Mouse (Mus musculus): Measurements from ENCODE around the gene Gsg1l. TPM values are rescaled to one million over a fixed set of nuclear protein-coding genes. Genes with fewer than 3 reads are reported as not detected.

The Gsg1l gene
- polyA plus RNA-seq, 1 experiment from 2014 or later = 3.2 TPM

- H3K4me1 ChIP-seq = peaks cover 7% of the 10 kb centered on the region; the same call in 1 of the 2 replicates
- 54% methylated on average over 8 of the region's 8 CpGs for WGBS
- no peaks in the 10 kb centered on the region for H3K9me3 ChIP-seq
- no peak overlapping the region for H3K4me3 ChIP-seq
- peak; percentile 52; the same call in 1 of the 2 replicates for ATAC-seq (ENCODE audit: borderline replicate concordance, extremely low read depth, low FRiP score, low TSS enrichment)
- no peaks in the 10 kb centered on the region for H3K27me3 ChIP-seq
- H3K9ac ChIP-seq = no peak overlapping the region
- no peaks in the 10 kb centered on the region for H3K36me3 ChIP-seq
- H3K27ac ChIP-seq = no peak overlapping the region
- H3K4me2 ChIP-seq = no peak overlapping the region
Measured at GRCm38 (mm10) chr7:125945915-125946314, 136.3 kb downstream of the Gsg1l start.

GRCm38 (mm10) chr7:125944631-125945030 is 137.6 kb downstream of the Gsg1l start:
- no peak for ATAC-seq (ENCODE audit: borderline replicate concordance, extremely low read depth, low FRiP score, low TSS enrichment)
- Histone ChIP-seq H3K4me1 (peaks cover 7% of the 10 kb centered on the region; the same call in 1 of the 2 replicates), H3K9me3 (no peaks in the 10 kb centered on the region), H3K27me3 (no peaks in the 10 kb centered on the region), H3K4me3 (no peak overlapping the region), H3K36me3 (no peaks in the 10 kb centered on the region), H3K4me2 (no peak overlapping the region), H3K27ac (no peak overlapping the region), H3K9ac (no peak overlapping the region)
- WGBS = 77% methylated on average over 5 of the region's 5 CpGs

- H3K9me3 ChIP-seq = no peaks in the 10 kb centered on the region
Measured at GRCm38 (mm10) chr7:125943511-125943910, 138.7 kb downstream of the Gsg1l start.

GRCm38 (mm10) chr7:125942365-125943090 is 139.7 kb downstream of the Gsg1l start:
- ATAC-seq (ENCODE audit: borderline replicate concordance, extremely low read depth, low FRiP score, low TSS enrichment) = no peak
- H3K27me3 ChIP-seq = no peaks in the 10 kb centered on the region
- 72% methylated on average over 6 of the region's 6 CpGs for whole genome bisulfite sequencing

More at GRCm38 (mm10) chr7:125943511-125943910, 138.7 kb downstream of the Gsg1l start:
- no peaks in the 10 kb centered on the region for H3K27me3 ChIP-seq
- no peak overlapping the region for H3K4me2 ChIP-seq
- H3K27ac ChIP-seq = no peak overlapping the region
- H3K4me3 ChIP-seq = no peak overlapping the region
- 89% methylated on average over 4 of the region's 4 CpGs for WGBS
- no peak for ATAC-seq (ENCODE audit: borderline replicate concordance, extremely low read depth, low FRiP score, low TSS enrichment)
- peaks cover 7% of the 10 kb centered on the region; the same call in 1 of the 2 replicates for H3K4me1 ChIP-seq
- no peak overlapping the region for H3K9ac ChIP-seq
- no peaks in the 10 kb centered on the region for H3K36me3 ChIP-seq

GRCm38 (mm10) chr7:125934319-125934718 is 147.9 kb downstream of the Gsg1l start:
- WGBS = 48% methylated on average over 2 of the region's 2 CpGs
- Histone ChIP-seq H3K27ac (no peak overlapping the region), H3K9ac (no peak overlapping the region), H3K4me3 (no peak overlapping the region), H3K36me3 (no peaks in the 10 kb centered on the region), H3K4me1 (peaks cover 16% of the 10 kb centered on the region), H3K4me2 (no peak overlapping the region), H3K9me3 (no peaks in the 10 kb centered on the region), H3K27me3 (no peaks in the 10 kb centered on the region)
- no peak for ATAC-seq (ENCODE audit: borderline replicate concordance, extremely low read depth, low FRiP score, low TSS enrichment)

More at GRCm38 (mm10) chr7:125942365-125943090, 139.7 kb downstream of the Gsg1l start:
- no peak overlapping the region for H3K27ac ChIP-seq
- no peak overlapping the region for H3K9ac ChIP-seq
- no peak overlapping the region for H3K4me3 ChIP-seq
- H3K4me1 ChIP-seq = peaks cover 7% of the 10 kb centered on the region; the same call in 1 of the 2 replicates
- no peaks in the 10 kb centered on the region for H3K36me3 ChIP-seq
- no peaks in the 10 kb centered on the region for H3K9me3 ChIP-seq
- H3K4me2 ChIP-seq = no peak overlapping the region

- Histone ChIP-seq H3K27ac (no peak overlapping the region), H3K9me3 (no peaks in the 10 kb centered on the region), H3K9ac (no peak overlapping the region), H3K4me2 (no peak overlapping the region), H3K4me3 (no peak overlapping the region), H3K4me1 (peaks cover 16% of the 10 kb centered on the region), H3K36me3 (no peaks in the 10 kb centered on the region), H3K27me3 (no peaks in the 10 kb centered on the region)
- ATAC-seq (ENCODE audit: borderline replicate concordance, extremely low read depth, low FRiP score, low TSS enrichment) = 0 out of 2 replicates have a peak, but pooled peaks have one; percentile 24
- 23% methylated on average over 16 of the region's 16 CpGs for WGBS
Measured at GRCm38 (mm10) chr7:125933356-125934244, 148.6 kb downstream of the Gsg1l start.

GRCm38 (mm10) chr7:125931602-125932001 is 150.6 kb downstream of the Gsg1l start:
- Histone ChIP-seq H3K27me3 (no peaks in the 10 kb centered on the region), H3K9me3 (no peaks in the 10 kb centered on the region), H3K9ac (no peak overlapping the region), H3K4me1 (peaks cover 16% of the 10 kb centered on the region), H3K27ac (no peak overlapping the region), H3K4me2 (no peak overlapping the region), H3K36me3 (no peaks in the 10 kb centered on the region), H3K4me3 (no peak overlapping the region)
- ATAC-seq (ENCODE audit: borderline replicate concordance, extremely low read depth, low FRiP score, low TSS enrichment) = no peak
- WGBS = 32% methylated on average over 5 of the region's 5 CpGs

- no peak for ATAC-seq (ENCODE audit: borderline replicate concordance, extremely low read depth, low FRiP score, low TSS enrichment)
- Histone ChIP-seq H3K36me3 (no peaks in the 10 kb centered on the region), H3K9me3 (no peaks in the 10 kb centered on the region), H3K27me3 (no peaks in the 10 kb centered on the region), H3K27ac (no peak overlapping the region), H3K4me2 (no peak overlapping the region), H3K4me1 (no peaks in the 10 kb centered on the region), H3K9ac (no peak overlapping the region), H3K4me3 (no peak overlapping the region)
- 69% methylated on average over 5 of the region's 5 CpGs for WGBS
Measured at GRCm38 (mm10) chr7:125924044-125924443, 158.2 kb downstream of the Gsg1l start.

- no peak overlapping the region for H3K4me2 ChIP-seq
- ATAC-seq (ENCODE audit: borderline replicate concordance, extremely low read depth, low FRiP score, low TSS enrichment) = no peak
- no peak overlapping the region for H3K27ac ChIP-seq
- H3K9ac ChIP-seq = no peak overlapping the region
- no peaks in the 10 kb centered on the region for H3K36me3 ChIP-seq
- WGBS = 68% methylated on average over 5 of the region's 5 CpGs
- H3K4me3 ChIP-seq = no peak overlapping the region
- no peaks in the 10 kb centered on the region for H3K27me3 ChIP-seq
- H3K9me3 ChIP-seq = no peaks in the 10 kb centered on the region
- H3K4me1 ChIP-seq = no peaks in the 10 kb centered on the region
Measured at GRCm38 (mm10) chr7:125920801-125921200, 161.4 kb downstream of the Gsg1l start.

GRCm38 (mm10) chr7:125900386-125901161 is 181.6 kb downstream of the Gsg1l start:
- Histone ChIP-seq H3K36me3 (no peaks in the 10 kb centered on the region), H3K4me3 (no peak overlapping the region), H3K27me3 (no peaks in the 10 kb centered on the region), H3K9ac (no peak overlapping the region), H3K27ac (no peak overlapping the region), H3K9me3 (no peaks in the 10 kb centered on the region), H3K4me1 (no peaks in the 10 kb centered on the region), H3K4me2 (no peak overlapping the region)
- 64% methylated on average over 12 of the region's 13 CpGs for WGBS
- ATAC-seq (ENCODE audit: borderline replicate concordance, extremely low read depth, low FRiP score, low TSS enrichment) = no peak

GRCm38 (mm10) chr7:125899916-125900315 is 182.3 kb downstream of the Gsg1l start:
- no peak overlapping the region for H3K4me3 ChIP-seq
- H3K9me3 ChIP-seq = no peaks in the 10 kb centered on the region
- 50% methylated on average over 2 of the region's 2 CpGs for WGBS
- no peak overlapping the region for H3K4me2 ChIP-seq
- ATAC-seq (ENCODE audit: borderline replicate concordance, extremely low read depth, low FRiP score, low TSS enrichment) = no peak
- H3K27me3 ChIP-seq = no peaks in the 10 kb centered on the region
- no peaks in the 10 kb centered on the region for H3K4me1 ChIP-seq
- H3K36me3 ChIP-seq = no peaks in the 10 kb centered on the region
- no peak overlapping the region for H3K27ac ChIP-seq
- no peak overlapping the region for H3K9ac ChIP-seq
